Mouse (Mus musculus) intestine, embryonic 14.5 days (tissue): ENCODE results near the gene Slc12a4. TPM values are rescaled to one million over a fixed set of nuclear protein-coding genes. Genes with fewer than 3 reads are reported as not detected.

ENCODE experiments used
- microRNA-seq: library from miRNA; unstranded; fragments of <30 nt; microRNA quantifications from one replicate; pipeline ENCODE4, GENCODE M21; 2016
- polyA plus RNA-seq: library from polyadenylated mRNA; unstranded; fragments of >200 nt; fragmentation: Nextera tagmentation; extraction: Ambion mirVana; gene quantifications from 2 replicates; pipeline ENCODE4 v1.2.1, GENCODE M21; 2014

Slc12a4 gene
- polyA plus RNA-seq, 1 experiment from 2014 or later, result 27.8 TPM

Small RNAs within 50 kb of the gene (microRNA-seq; reads per million reads assigned to microRNA genes)
- not detected for gene Mir7074

Other genes with a start within 250 kb of the Slc12a4 start
- 11.3 and 11.8 TPM in 2 replicates for gene Gfod2, start 207.4 kb downstream of the Slc12a4 start, polyA plus RNA-seq
- gene Ranbp10, start 138.7 kb downstream of the Slc12a4 start, polyA plus RNA-seq, result 11.6 and 11.7 TPM in 2 replicates
- 0.11 TPM in 1 of 2 replicates, not detected in the other for gene Tsnaxip1, start 138.4 kb downstream of the Slc12a4 start, polyA plus RNA-seq
- 39.2 and 40.1 TPM in 2 replicates for gene Cenpt, start 112.8 kb downstream of the Slc12a4 start, polyA plus RNA-seq
- gene Thap11, start 111.0 kb downstream of the Slc12a4 start, polyA plus RNA-seq, result 58.0 and 61.1 TPM in 2 replicates
- gene Nutf2, start 105.5 kb downstream of the Slc12a4 start, polyA plus RNA-seq, result 302 and 316 TPM in 2 replicates
- 37.0 and 40.7 TPM in 2 replicates for gene Edc4, start 85.2 kb downstream of the Slc12a4 start, polyA plus RNA-seq
- gene Nrn1l, start 72.5 kb downstream of the Slc12a4 start, polyA plus RNA-seq, result 0.32 and 0.97 TPM in 2 replicates
- gene Pskh1, start 65.7 kb downstream of the Slc12a4 start, polyA plus RNA-seq, result 30.0 and 31.7 TPM in 2 replicates
- gene Ctrl, start 32.2 kb downstream of the Slc12a4 start, polyA plus RNA-seq, result 1.0 and 1.4 TPM in 2 replicates
- gene Psmb10, start 27.7 kb downstream of the Slc12a4 start, polyA plus RNA-seq, result 64.2 and 64.8 TPM in 2 replicates
- gene Lcat, start 22.7 kb downstream of the Slc12a4 start, polyA plus RNA-seq, result 1.2 and 1.4 TPM in 2 replicates
- gene Dpep3, start 13.3 kb upstream of the Slc12a4 start, polyA plus RNA-seq, result not detected in 2 replicates
- gene Dus2, start 25.2 kb upstream of the Slc12a4 start, polyA plus RNA-seq, result 18.3 and 18.7 TPM in 2 replicates
- gene Dpep2nb, start 39.9 kb upstream of the Slc12a4 start, polyA plus RNA-seq, result not detected in 2 replicates
- 16.9 and 17.9 TPM in 2 replicates for gene Ddx28, start 45.8 kb upstream of the Slc12a4 start, polyA plus RNA-seq
- gene Nfatc3, start 92.7 kb upstream of the Slc12a4 start, polyA plus RNA-seq, result 6.9 and 7.6 TPM in 2 replicates
- 22.4 and 25.4 TPM in 2 replicates for gene Esrp2, start 170.9 kb upstream of the Slc12a4 start, polyA plus RNA-seq
- gene Pla2g15, start 184.3 kb upstream of the Slc12a4 start, polyA plus RNA-seq, result 4.1 and 5.0 TPM in 2 replicates
- 68.9 and 73.2 TPM in 2 replicates for gene Slc7a6, start 202.8 kb upstream of the Slc12a4 start, polyA plus RNA-seq
- gene Slc7a6os, start 244.8 kb upstream of the Slc12a4 start, polyA plus RNA-seq, result 34.5 and 37.4 TPM in 2 replicates
- 61.2 and 64.6 TPM in 2 replicates for gene Prmt7, start 244.8 kb upstream of the Slc12a4 start, polyA plus RNA-seq